Mouse (Mus musculus): ENCODE measurements at regions not wholly inside any gene's neighbourhood (a gene's known extent, or its start where the extent isn't known, plus 50 kb on each side); places are given as distances from the start of the nearest gene placed in this dataset.

DNA sequence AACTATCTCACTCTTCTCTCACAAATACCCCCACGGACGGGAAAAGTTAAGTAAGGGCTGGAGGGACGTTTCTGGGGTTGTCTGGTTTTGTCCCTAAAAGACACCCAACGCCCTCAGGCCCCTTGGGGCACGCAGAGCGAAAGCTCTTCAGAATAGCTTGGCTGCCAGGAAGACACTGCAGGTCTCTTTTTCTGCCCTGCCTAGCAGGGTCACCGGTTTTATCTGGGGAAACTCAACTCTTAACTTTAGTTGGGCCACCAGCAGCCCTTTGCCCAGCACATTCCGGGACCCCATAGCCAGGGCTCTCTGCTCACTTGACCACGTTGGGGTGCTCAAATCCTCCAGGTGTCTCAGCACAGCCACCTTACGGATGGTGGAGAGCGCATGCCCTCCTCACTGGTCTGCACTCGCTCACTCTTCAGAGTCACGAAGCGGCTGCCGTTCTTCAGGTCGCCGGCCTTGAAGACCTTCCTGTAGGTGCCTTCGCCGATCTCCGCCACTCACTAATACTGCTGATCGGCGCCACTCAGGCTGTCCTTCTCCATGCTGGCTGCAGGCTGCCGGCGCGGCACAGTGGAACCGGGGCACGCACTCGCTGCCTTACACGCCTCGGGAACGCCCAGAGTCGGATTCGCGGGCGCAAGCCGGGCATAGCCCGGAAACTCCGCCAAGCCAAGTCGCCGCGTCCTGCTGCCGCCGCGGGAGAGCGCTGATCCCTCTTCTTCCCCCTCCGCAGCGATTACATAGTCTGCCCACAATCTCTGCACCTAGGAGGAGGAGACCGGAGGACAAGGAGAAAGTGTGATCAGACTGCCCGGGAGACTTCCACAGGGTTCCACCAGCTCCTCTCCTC is 83.0 kb downstream of the Ulbp1 start:
- TF ChIP-seq POLR2A (IDR thresholded peaks at IDR 0.05; ENCODE audit: low read depth, low read length) (no peak), CTCF (conservative IDR thresholded peaks at IDR 0.05; ENCODE audit: insufficient read depth, insufficient read length, low read depth, low read length) (no peak)

Measured in kidney, adult 2 months (tissue).